Mouse (Mus musculus): Measurements from ENCODE around the gene Thoc7.
"Not testable (repeated sequence)": the region's sequence is repeated elsewhere in the genome, so short reads cannot be mapped to it uniquely, and the experiment has no call there.

DNA sequence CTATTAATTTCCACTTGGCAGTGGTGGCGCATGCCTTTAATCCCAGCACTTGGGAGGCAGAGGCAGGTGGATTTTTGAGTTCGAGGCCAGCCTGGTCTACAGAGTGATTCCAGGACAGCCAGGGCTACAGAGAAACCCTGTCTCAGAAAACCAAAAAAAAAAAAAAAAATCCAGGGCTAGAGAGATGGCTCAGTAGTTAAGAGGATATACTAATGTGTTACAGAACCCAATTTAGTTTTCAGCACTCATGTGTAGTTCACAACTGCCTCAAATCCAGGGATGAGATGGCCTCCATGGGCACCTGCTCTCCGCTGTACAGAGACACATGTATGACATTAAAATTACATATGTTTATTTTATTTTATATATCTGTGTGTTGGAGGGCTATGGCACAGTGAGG lies 9.5 kb downstream of the Thoc7 start:
- not testable (repeated sequence) for TF ChIP-seq POLR2A (IDR thresholded peaks at IDR 0.05; ENCODE audit: low read depth, low read length); CTCF (IDR thresholded peaks at IDR 0.05; ENCODE audit: extremely low read depth, insufficient read length, insufficient replicate concordance, low read depth, low read length)
